Mouse (Mus musculus) layer of hippocampus, adult 2 months (tissue): ENCODE measurements around the gene Btg1. TPM values are rescaled to one million over a fixed set of nuclear protein-coding genes. Genes with fewer than 3 reads are reported as not detected.

Source experiments
- DNase-seq, 2 experiments: peaks; one replicate each; pipeline ENCODE4 v3.0.0; 2022; ENCODE audit warnings: low spot score in 2 of 2
- H3K27ac ChIP-seq: fragments of 200-600 bp; 2 replicates; pipeline ENCODE4 v1.8.1; 2022
- H3K4me3 ChIP-seq: fragments of 200-600 bp; 2 replicates; pipeline ENCODE4 v1.8.1; 2022; ENCODE audit warnings: mild to moderate bottlenecking
- CTCF ChIP-seq: fragments of 200-600 bp; conservative IDR thresholded peaks from 2 replicates; pipeline ENCODE4 v1.8.1; 2022; ENCODE audit warnings: antibody characterized with exemption, mild to moderate bottlenecking, moderate library complexity
- long read RNA-seq, 2 experiments: library from polyadenylated mRNA; stranded (forward); transcript quantifications; one replicate each; pipeline ENCODE4 v2.0.0; 2021; ENCODE audit warnings: borderline mapping rate in 2 of 2
- total RNA-seq, 2 experiments: library from RNA; stranded (reverse); gene quantifications; 2 replicates each; pipeline ENCODE4 v1.2.3; 2021

Gene Btg1
- 10 to 100 TPM; 42.6 to 58.0 TPM for total RNA-seq
- long read RNA-seq, experiment 1, full-length matches to known transcripts = 59 of 63 reads
- long read RNA-seq, experiment 1, partial matches to known transcripts = 0 of 63 reads
- long read RNA-seq, experiment 1, other reads (novel, unspliced or antisense) = 4 of 63 reads
- long read RNA-seq, experiment 2, full-length matches to known transcripts = 53 of 61 reads
- long read RNA-seq, experiment 2, partial matches to known transcripts = 0 of 61 reads
- long read RNA-seq, experiment 2, other reads (novel, unspliced or antisense) = 8 of 61 reads

GRCm38 (mm10) chr10:96616709-96617116 lies at the start of gene Btg1:
Gene Btg1, plus strand, starts transcription at chr10:96617006.
- peak; percentile 99 to 100 for DNase-seq
- TF ChIP-seq CTCF = peak; percentile 74
- Histone ChIP-seq H3K4me3 (peak within 1 kb of the TSS; percentile 90), H3K27ac (peak within 1 kb of the TSS; percentile 97)

DNA sequence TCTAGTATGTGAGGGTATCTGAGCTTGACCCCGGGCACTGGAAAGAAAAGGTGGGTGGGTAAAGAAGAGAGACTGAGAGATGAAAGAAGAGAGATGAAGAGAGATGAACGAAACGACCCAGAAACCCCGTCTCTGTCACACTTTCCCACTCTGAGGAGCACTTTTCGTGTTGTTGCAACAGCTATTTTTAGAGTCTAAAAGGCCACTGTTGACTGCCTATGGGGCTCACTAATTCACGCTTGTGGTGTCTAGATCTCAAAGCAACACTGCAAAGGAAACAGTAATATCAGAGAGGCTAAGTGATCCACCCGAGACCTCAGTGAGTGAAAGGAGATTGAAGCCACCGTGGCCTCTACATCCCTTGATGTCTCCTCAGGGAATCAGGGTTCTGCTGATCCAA lies 47.3 kb upstream of the Btg1 start:
- Histone ChIP-seq H3K4me3 (no peak overlapping the region), H3K27ac (no peak overlapping the region)
- no peak for DNase-seq
- no peak for TF ChIP-seq CTCF

DNA sequence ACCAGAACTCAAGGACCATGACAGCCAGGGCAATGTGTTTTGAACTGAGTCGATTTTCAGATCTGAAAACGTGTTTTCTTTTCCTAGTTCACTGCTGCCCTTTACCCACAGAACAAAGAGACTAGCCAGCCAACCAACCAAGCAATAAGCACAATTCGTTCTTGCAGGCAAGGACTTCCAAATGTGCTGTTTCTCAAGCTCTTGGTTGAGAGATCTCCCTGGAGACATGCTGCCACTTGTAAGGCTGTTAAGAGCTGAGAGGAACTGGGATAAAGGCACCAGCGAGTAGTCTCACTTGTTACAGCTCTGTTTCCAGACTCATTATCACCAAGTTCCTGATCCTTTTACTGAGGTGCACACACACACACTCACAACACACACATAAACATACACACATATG lies 45.6 kb upstream of the Btg1 start:
- DNase-seq = no peak
- TF ChIP-seq CTCF = no peak
- Histone ChIP-seq H3K27ac (no peak overlapping the region), H3K4me3 (no peak overlapping the region)

DNA sequence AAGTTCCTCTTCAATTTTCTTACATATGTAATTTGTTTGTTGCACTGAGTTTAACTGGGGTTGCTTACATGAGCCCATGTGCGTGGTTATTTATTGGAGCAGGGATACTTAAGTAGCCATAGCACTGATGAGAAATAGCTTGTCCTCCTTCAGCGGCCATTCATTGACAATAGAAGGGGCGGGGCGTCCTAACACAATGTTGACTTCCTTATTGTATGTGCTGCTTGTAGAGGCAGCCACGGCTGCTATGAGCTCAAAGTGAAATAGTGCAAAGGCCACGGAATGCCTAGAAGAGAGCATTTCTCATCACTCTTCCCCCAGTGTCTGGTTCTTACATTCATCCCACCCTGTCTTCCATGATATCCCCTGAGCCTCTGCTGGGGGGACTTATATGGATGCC lies 42.0 kb upstream of the Btg1 start:
- no peak for DNase-seq
- no peak for TF ChIP-seq CTCF
- Histone ChIP-seq H3K27ac (no peak overlapping the region), H3K4me3 (no peak overlapping the region)

GRCm38 (mm10) chr10:96575338-96575737 lies 41.5 kb upstream of the Btg1 start:
- no peak for TF ChIP-seq CTCF

GRCm38 (mm10) chr10:96578924-96579323 lies 37.9 kb upstream of the Btg1 start:
- no peak overlapping the region for H3K4me3 ChIP-seq
- DNase-seq = no peak
- no peak overlapping the region for H3K27ac ChIP-seq
- TF ChIP-seq CTCF = no peak

More at GRCm38 (mm10) chr10:96575338-96575737, 41.5 kb upstream of the Btg1 start:
- Histone ChIP-seq H3K4me3 (no peak overlapping the region), H3K27ac (no peak overlapping the region)
- DNase-seq = no peak

DNA sequence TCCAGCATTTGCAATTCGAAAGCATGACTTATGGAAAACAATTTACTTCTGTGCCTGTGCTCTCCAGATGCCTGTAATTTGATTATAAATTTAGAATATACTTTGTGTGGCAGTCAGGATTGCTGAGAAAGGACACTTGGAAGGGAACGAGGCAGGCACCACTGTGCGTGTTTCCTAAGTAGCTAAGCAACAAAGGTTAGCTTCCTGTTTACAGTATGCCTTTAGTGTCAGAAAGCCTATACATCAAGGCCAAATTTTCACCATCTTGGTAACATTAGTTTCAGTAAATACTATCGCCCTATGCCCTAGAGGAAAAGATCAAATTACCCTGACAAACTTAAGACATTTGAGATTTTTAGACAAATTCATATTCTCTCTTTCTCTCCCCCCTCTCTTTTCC lies 37.4 kb upstream of the Btg1 start:
- no peak for TF ChIP-seq CTCF
- no peak overlapping the region for H3K4me3 ChIP-seq
- no peak overlapping the region for H3K27ac ChIP-seq
- DNase-seq = no peak

GRCm38 (mm10) chr10:96580246-96580645 lies 36.6 kb upstream of the Btg1 start:
- TF ChIP-seq CTCF = no peak
- DNase-seq = no peak
- Histone ChIP-seq H3K27ac (no peak overlapping the region), H3K4me3 (no peak overlapping the region)

DNA sequence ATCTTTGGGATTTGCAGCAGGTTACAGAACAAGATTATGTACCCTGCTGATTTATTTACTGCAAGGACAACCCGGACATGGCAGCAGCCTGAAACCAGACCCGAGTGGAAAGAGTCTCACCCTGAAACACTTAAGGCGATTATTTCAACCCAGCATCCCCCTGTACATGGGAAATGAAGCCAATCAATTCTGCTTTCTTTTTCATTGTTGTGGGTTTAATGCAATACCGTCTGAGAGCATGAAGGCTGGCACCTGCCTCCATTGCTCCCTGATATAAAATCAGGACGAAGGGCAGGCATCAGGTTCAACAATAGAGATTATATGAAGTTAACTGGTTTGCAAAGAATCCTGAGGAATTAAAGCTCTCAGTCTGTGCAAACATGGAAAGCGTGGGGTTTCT lies 35.6 kb upstream of the Btg1 start:
- Histone ChIP-seq H3K4me3 (no peak overlapping the region), H3K27ac (no peak overlapping the region)
- no peak for DNase-seq
- no peak for TF ChIP-seq CTCF

DNA sequence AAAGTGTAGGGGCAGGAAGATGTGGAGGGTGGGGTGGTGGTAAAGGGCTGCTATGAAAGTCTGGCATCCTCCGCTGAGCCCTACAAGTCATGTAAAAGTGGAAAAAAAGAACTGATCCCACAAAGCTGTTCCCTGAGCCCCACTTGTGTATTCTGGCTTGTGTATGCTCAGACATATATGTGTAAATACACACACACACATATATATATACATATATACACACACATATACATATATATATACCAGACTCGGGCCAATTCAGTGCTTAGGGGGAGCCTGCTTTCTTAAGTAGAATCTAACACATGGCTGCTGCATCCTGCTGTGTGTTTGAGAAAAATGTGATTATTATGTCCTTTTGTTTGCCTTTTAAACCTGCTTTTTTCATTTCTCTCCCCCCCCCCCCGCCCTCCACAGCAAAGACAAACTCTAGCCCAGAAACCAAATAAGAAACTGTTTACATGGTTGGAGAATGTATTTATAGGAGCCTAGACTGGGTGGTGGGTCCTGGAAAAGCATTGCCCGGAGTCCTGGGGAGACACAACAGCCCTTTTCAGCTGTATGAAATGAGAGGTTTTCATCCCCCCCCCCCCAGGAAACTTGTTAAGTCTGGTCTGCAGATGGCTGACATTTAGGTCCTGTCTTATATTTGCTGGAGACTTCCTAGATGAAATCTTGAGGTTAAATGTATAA lies 30.5 kb upstream of the Btg1 start:
- no peak for DNase-seq
- Histone ChIP-seq H3K4me3 (no peak overlapping the region), H3K27ac (no peak overlapping the region)
- no peak for TF ChIP-seq CTCF

GRCm38 (mm10) chr10:96586881-96587217 lies 30.0 kb upstream of the Btg1 start:
- H3K4me3 ChIP-seq = no peak overlapping the region
- TF ChIP-seq CTCF = no peak
- no peak overlapping the region for H3K27ac ChIP-seq
- DNase-seq = no peak

GRCm38 (mm10) chr10:96588233-96588632 lies 28.6 kb upstream of the Btg1 start:
- no peak for DNase-seq
- H3K4me3 ChIP-seq = no peak overlapping the region
- no peak for TF ChIP-seq CTCF

GRCm38 (mm10) chr10:96589781-96590180 lies 27.0 kb upstream of the Btg1 start:
- TF ChIP-seq CTCF = no peak

More at GRCm38 (mm10) chr10:96588233-96588632, 28.6 kb upstream of the Btg1 start:
- no peak overlapping the region for H3K27ac ChIP-seq

GRCm38 (mm10) chr10:96592089-96592488 lies 24.7 kb upstream of the Btg1 start:
- Histone ChIP-seq H3K4me3 (no peak overlapping the region), H3K27ac (no peak overlapping the region)
- no peak for DNase-seq
- TF ChIP-seq CTCF = no peak

More at GRCm38 (mm10) chr10:96589781-96590180, 27.0 kb upstream of the Btg1 start:
- no peak for DNase-seq
- no peak overlapping the region for H3K27ac ChIP-seq
- no peak overlapping the region for H3K4me3 ChIP-seq
